Mouse (Mus musculus) layer of hippocampus, postnatal 10 days (tissue): ENCODE measurements around the gene Iqcf6. TPM values are rescaled to one million over a fixed set of nuclear protein-coding genes. Genes with fewer than 3 reads are reported as not detected.
"Not testable (repeated sequence)": the region's sequence is repeated elsewhere in the genome, so short reads cannot be mapped to it uniquely, and the experiment has no call there.

Experiments used
- DNase-seq, 2 experiments: peaks; one replicate each; pipeline ENCODE4 v3.0.0; 2021; ENCODE audit warnings: low spot score in 2 of 2
- long read RNA-seq: library from polyadenylated mRNA; stranded (forward); transcript quantifications from one replicate; pipeline ENCODE4 v2.0.0, GENCODE M21; 2023
- total RNA-seq, 2 experiments: library from RNA; stranded (reverse); gene quantifications; 2 replicates each; pipeline ENCODE4 v1.2.3; 2021

The Iqcf6 gene
- not detected for total RNA-seq
- long read RNA-seq, result 0 reads

- no peak for DNase-seq
These were observed at the start of gene Iqcf6 for GRCm38 (mm10) chr9:106626282-106626681. Gene Iqcf6, plus strand, starts transcription at chr9:106626582.

- no peak for DNase-seq
These were observed 46.4 kb upstream of the Iqcf6 start for GRCm38 (mm10) chr9:106580016-106580415.

DNA sequence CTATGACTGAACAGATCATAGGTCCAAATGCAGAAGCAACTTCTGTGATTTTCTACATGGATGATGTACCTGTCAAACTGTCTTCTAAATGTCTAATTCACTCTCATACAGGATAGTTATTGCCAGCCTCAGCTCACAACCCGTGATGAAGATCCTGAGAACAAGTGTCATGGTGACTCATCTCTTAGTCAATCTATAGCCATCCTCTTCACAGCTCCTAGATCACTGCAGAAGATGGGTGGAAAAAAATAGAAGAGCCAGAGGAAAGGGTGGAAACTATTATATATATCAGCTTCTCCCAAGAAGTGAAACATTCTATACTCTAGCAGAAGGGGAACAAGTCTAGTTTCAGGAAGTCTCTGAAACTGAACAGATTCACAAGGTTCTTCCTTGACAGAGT is 43.8 kb upstream of the Iqcf6 start:
- no peak for DNase-seq

DNA sequence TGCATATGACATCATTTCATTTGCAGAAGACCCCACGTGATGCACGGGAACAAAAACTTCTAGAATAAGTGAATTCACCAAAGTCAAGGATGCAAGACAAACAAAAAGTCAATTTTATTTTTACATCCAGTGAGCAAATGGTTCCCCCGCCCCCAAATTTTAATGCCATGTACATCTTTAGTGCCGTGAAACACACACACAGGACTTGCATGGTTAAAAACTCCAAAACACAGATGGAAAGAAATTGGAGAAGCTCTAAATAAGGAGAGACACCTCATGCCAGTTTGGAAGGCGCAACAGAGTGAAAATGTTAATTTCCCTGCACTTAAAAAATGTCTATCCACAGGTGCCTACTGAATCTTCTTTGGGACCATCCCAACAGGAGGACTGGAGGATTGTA is 34.2 kb upstream of the Iqcf6 start:
- no peak for DNase-seq

DNA sequence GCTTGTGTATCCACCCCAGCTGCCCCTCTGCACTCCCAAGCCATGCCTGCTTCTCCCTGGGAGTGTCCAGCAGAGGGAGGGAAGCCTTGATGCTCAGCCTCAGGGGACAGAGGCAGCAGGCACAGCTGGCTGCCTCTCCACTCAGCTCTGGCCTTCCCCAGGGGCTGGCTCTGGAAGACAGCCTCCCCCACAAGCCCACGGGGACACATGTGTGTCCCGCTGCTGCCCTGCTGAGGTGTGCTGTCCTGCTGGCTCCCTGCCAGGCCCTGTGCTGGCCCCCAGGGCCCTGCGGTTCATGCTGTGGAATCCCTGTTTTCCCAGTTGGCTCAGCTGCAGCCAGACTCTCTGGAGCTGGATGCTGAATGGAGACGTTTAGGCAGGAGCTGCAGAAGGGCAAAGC is 31.0 kb upstream of the Iqcf6 start:
- DNase-seq, result not testable (repeated sequence)

GRCm38 (mm10) chr9:106595836-106596235 is 30.5 kb upstream of the Iqcf6 start:
- DNase-seq, result no peak

DNA sequence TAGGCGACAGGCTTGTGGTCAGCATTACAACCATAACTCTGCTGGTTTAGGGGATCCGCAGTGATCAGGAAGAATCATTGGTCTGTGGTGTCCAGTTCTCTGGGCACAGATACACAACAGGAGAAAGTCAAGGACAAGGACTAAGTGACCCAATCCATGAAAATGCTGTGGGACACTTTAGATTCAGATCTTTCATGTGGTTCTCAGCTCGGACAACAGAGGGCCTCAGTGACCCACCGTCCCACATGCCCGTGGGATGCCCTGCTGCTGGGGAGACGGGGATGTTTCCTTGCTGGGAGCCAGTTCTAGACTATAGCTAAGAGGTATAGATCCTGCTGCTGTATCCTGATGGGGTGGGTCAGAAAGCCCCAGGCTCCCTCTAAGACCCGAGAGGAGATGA is 27.9 kb upstream of the Iqcf6 start:
- no peak for DNase-seq

DNA sequence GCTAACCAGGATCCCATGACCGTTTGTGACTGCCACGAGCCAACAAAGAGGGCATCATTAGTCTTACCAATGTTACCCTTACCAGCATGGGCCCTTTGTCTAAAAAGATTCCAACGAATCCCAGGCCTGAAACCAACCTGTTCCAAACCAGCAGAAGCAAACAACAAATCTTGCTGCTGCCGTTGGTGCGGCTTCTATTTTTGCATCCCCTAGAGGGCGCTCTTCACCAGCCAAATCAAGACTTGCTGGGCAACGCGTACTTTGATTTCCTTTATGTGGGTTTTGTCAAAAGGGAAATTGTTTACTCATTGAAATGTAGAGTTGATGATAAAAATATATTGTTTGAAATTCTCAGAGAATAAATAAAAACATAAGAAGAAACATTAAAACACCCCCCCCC is 25.8 kb upstream of the Iqcf6 start:
- DNase-seq, result peak; percentile 75 to 80

GRCm38 (mm10) chr9:106610727-106611126 is 15.7 kb upstream of the Iqcf6 start:
- DNase-seq, result peak in 1 of 2 experiments; percentile 32

DNA sequence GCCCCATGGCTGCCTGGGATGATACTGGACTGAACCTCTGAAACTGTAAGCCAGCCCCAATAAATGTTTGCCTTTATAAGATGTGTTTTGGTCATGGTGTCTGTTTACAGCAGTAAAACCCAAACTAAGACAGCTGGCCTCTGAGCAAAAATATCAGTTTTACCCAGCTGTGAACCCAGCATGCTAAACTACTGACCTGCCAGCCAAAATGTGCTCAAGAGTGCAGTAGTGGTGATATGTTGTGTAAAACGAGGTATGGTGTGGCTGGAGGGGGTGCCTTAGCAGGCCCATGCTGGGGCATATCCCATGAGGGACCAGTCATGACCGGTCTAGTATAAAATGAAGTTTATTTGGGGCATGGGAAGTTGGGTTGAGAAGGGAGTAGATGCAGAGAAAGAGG is 12.4 kb upstream of the Iqcf6 start:
- DNase-seq, result no peak

DNA sequence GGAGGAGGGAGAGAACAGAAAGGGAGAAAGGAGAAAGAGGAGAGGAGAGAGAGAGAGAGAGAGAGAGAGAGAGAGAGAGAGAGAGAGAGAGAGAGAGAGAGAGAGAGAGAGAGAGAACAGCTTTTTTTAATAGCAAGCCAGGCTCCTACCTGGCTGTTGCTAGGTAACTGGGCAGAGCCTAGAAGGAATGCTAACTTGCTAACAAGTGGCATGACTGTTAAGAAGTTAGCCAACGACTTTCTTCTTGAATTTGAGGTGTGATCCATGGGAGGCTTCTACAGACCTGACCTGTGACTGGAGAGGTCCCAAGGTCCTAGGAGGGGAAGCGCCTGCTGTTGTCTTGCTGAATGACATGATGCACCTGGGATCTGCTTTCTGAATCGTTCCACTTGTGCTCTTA is 11.8 kb upstream of the Iqcf6 start:
- no peak for DNase-seq

DNA sequence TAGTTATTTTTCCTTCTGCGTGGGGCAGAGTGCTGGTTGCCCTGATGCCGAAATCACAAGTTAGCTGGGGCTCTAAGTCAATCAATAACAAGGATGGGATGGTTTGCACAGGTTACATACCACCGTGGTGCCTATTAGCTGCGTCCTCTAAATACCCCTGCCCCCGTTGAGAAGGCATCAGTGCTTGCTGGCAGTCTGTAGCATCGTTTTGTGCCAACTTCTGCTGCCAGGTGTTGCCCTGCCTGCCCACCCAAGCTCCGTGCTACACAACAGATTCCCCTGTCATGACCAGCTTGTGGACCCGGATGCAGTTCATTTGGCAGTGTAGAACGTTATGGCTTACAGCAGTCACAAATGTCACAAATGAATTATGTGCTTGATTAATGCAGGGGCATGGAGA is 10.1 kb upstream of the Iqcf6 start:
- no peak for DNase-seq

- peak; percentile 32 to 56 for DNase-seq
These were observed 8.9 kb upstream of the Iqcf6 start for GRCm38 (mm10) chr9:106617496-106617895.

DNA sequence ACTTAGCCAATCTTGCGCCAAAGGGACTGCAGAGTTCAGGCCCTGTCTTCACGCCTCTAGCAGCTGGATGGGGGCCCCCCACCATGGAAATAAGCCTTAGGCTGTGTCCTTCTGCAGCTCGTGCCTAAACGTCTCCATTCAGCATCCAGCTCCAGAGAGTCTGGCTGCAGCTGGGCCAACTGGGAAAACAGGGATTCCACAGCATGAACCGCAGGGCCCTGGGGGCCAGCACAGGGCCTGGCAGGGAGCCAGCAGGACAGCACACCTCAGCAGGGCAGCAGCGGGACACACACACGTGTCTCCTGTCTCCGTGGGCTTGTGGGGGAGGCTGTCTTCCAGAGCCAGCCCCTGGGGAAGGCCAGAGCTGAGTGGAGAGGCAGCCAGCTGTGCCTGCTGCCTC is 1.4 kb downstream of the Iqcf6 start:
- DNase-seq, result not testable (repeated sequence)

GRCm38 (mm10) chr9:106632185-106632584 is 5.8 kb downstream of the Iqcf6 start:
- DNase-seq, result no peak

DNA sequence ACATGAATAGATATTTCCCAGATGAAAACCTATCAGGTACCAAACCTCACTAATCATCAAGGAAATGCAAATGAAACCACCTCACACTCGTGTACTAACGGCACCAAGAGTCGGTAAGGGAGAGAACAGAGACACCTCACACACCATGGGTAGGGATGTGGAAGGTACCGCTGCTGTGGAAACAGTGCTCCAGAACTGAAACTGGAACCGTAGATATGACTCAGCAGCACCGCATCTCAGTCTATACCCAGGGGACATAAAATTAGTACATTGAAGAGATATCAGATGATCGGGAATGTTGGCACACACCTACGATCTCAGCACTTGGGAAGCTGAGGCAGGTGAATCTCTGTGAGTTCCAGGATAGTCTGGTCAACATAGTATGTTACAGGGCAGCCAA is 11.8 kb downstream of the Iqcf6 start:
- DNase-seq, result no peak

- DNase-seq, result no peak
These were observed 15.0 kb downstream of the Iqcf6 start for GRCm38 (mm10) chr9:106641346-106641745.

DNA sequence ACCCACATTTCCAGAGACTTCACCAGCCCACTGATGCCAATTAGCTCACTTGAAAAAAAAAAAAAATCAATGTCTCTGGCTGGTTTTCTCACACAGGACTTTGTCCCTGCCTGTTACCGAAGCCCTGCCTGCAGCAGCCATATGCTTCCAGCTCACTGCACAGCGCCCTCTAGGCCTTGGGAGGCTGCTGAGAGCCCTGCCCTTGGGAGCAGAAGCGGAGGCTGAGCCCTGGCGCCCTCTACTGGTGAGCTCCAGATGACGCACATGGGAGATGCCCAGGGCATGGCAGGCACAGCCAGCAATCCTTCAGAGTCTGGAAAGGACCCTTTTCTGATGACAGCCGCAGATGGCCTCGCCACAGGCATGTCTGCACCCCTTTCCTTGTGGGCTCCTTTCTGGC is 16.7 kb downstream of the Iqcf6 start:
- peak; percentile 89 to 90 for DNase-seq

GRCm38 (mm10) chr9:106643787-106644186 is 17.4 kb downstream of the Iqcf6 start:
- no peak for DNase-seq

DNA sequence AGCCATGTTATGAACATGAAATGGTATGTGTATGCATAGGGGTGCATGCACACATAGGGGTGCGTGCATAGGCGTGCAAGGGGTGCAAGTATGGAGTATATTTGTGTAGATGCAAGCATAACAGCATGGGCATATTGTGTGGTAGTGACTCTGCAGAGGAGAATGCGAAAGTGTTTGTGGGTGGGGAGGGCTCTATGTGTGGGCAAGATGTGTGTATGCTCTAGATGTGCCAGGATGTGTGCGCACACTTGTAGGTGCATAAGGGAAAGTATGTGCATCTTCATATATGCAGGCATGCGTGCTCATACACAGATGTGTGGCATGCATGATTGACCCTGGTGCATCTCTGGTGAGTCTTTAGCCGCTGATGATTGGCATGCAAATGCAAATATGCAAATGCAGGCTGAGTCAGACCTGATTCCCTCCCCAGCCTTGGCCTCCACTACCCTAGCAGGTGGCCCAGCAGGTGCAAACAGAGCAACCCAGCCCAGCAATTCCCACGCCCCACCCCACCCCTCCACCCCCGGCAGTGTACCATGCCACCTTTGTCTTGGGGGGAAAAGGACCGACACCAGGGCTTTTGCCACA is 19.4 kb downstream of the Iqcf6 start:
- DNase-seq, result no peak

DNA sequence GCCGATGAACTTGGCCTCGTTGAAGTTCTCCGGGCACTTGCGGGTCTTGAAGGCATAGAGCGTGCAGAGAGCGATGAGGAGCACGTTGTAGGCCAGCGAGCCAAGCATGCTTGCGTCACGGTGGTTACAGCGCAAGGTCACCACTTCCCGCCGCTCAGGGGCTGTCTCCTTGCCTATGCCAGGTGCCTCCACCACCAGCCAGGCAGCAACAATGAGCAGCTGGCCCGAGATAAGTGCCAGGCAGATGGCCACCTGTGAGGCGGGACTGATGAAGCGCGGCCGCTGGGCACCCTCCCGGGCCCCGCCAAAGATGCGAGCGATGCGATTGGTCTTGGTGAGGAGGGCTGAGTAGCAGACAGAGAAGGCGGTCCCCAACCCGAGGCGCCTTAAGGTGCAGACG is 20.8 kb downstream of the Iqcf6 start:
- DNase-seq, result no peak

DNA sequence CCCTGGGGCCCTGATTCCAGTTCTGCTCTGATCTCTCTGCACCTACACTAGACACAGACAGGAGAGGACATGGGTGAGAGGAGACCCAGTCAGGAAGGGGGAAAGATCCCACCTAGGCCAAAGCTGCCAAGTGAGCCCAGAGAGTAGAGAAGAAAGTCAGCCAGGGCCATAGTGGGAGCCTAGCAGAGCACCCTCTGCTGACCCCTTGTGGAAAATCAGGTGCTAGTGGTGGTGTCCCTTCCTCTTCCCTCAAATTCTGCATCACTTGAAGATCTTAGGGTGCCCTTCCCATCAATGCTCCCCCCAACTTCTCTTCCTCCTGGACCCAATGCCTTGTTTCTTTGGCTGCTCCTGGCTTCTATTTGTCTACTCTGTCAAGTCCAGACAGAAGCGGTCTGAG is 26.3 kb downstream of the Iqcf6 start:
- DNase-seq, result no peak

- DNase-seq, result peak; percentile 58 to 63
These were observed 29.7 kb downstream of the Iqcf6 start, which contains the start of gene Grm2 for GRCm38 (mm10) chr9:106655884-106656720. Gene Grm2, minus strand, starts transcription at chr9:106656082.
